Mouse (Mus musculus): ENCODE results near the gene Cbfa2t3. TPM values are rescaled to one million over a fixed set of nuclear protein-coding genes. Genes with fewer than 3 reads are reported as not detected.

Cbfa2t3 gene
- polyA plus RNA-seq, 1 experiment from 2014 or later: 12.2 TPM

DNA sequence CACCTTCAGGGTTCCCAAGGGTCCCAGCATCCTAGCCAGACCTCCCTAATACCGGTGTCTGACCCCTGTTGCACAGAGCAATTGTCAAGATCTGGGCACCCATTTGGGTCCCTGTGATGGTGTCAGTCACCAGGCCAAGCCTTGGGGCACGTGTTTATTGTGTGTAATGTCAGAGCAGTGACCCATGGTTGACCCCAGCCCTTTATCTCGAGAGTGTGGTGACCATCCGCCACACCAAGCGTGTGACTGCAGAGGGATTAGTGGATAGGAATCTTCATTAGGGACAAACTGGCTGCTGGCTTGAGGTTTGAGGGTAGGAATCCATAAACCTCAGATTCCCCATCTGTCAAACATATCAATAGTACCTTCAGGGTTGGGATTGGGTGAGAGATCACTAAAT, 29.5 kb downstream of the Cbfa2t3 start:
- peaks cover 49% of the 10 kb centered on the region for H3K4me1 ChIP-seq
- WGBS: 10% methylated on average over 5 of the region's 5 CpGs
- peaks cover 71% of the 10 kb centered on the region for H3K27me3 ChIP-seq

GRCm38 (mm10) chr8:122667854-122668253, 31.1 kb downstream of the Cbfa2t3 start:
- peaks cover 44% of the 10 kb centered on the region for H3K4me1 ChIP-seq
- no peak for ATAC-seq (ENCODE audit: low FRiP score)
- no peak overlapping the region for H3K4me3 ChIP-seq (replicated peaks)
- no peaks in the 10 kb centered on the region for H3K9me3 ChIP-seq
- H3K36me3 ChIP-seq (replicated peaks): no peaks in the 10 kb centered on the region
- H3K27ac ChIP-seq: no peak overlapping the region
- WGBS: 78% methylated on average over 11 of the region's 11 CpGs
- H3K27me3 ChIP-seq: peaks cover 56% of the 10 kb centered on the region
- no peak overlapping the region for H3K9ac ChIP-seq
- no peak overlapping the region for H3K4me2 ChIP-seq

More for the DNA sequence above, 29.5 kb downstream of the Cbfa2t3 start:
- no peak overlapping the region for H3K4me3 ChIP-seq (replicated peaks)
- no peak overlapping the region for H3K9ac ChIP-seq
- no peak overlapping the region for H3K4me2 ChIP-seq
- H3K9me3 ChIP-seq: no peaks in the 10 kb centered on the region
- ATAC-seq (ENCODE audit: low FRiP score): no peak
- no peaks in the 10 kb centered on the region for H3K36me3 ChIP-seq (replicated peaks)
- no peak overlapping the region for H3K27ac ChIP-seq

DNA sequence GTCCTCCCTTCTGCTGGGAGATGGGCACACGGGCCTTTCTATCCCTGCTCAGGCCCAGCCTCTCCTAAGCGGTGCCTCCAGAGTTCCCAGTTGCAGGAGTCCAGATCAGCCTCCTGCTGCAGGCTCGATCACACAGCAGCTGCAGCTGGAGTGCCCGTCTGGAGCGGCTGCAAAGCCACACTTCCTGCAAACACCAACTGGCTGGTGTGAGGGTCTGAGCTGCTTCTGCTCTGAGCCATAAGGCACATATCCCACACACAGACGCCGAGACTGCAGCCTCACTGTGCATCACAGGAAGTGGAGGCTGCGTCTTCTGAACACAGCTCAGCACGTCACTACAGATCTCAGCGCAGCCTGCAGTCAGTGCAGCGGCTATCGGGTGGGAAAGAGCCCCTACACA, 32.1 kb downstream of the Cbfa2t3 start:
- Histone ChIP-seq H3K27me3 (peaks cover 47% of the 10 kb centered on the region), H3K27ac (peak overlapping the region; percentile 37)
- 62% methylated on average over 12 of the region's 12 CpGs for WGBS

GRCm38 (mm10) chr8:122666338-122666764, 32.6 kb downstream of the Cbfa2t3 start:
- no peak for ATAC-seq (ENCODE audit: low FRiP score)
- Histone ChIP-seq H3K4me3 (replicated peaks) (no peak overlapping the region), H3K4me1 (peaks cover 49% of the 10 kb centered on the region), H3K27ac (peak overlapping the region; percentile 37), H3K27me3 (peaks cover 42% of the 10 kb centered on the region), H3K4me2 (0 out of 2 replicates have a peak overlapping the region, but pooled peaks have one; percentile 1), H3K9me3 (no peaks in the 10 kb centered on the region), H3K9ac (no peak overlapping the region), H3K36me3 (replicated peaks) (no peaks in the 10 kb centered on the region)
- 66% methylated on average over 9 of the region's 9 CpGs for WGBS

More for the DNA sequence above, 32.1 kb downstream of the Cbfa2t3 start:
- Histone ChIP-seq H3K36me3 (replicated peaks) (no peaks in the 10 kb centered on the region), H3K9ac (no peak overlapping the region), H3K9me3 (no peaks in the 10 kb centered on the region), H3K4me1 (peaks cover 44% of the 10 kb centered on the region), H3K4me2 (0 out of 2 replicates have a peak overlapping the region, but pooled peaks have one; percentile 1), H3K4me3 (replicated peaks) (no peak overlapping the region)
- ATAC-seq (ENCODE audit: low FRiP score): no peak

- Histone ChIP-seq H3K9me3 (no peaks in the 10 kb centered on the region), H3K27me3 (peaks cover 36% of the 10 kb centered on the region), H3K4me2 (0 out of 2 replicates have a peak overlapping the region, but pooled peaks have one; percentile 0), H3K4me1 (peaks cover 52% of the 10 kb centered on the region), H3K9ac (no peak overlapping the region), H3K4me3 (replicated peaks) (no peak overlapping the region), H3K36me3 (replicated peaks) (no peaks in the 10 kb centered on the region), H3K27ac (peak overlapping the region; percentile 51)
- 68% methylated on average over 12 of the region's 14 CpGs for WGBS
- peak; percentile 59; the same call in 1 of the 2 replicates for ATAC-seq (ENCODE audit: low FRiP score)
These were observed 33.1 kb downstream of the Cbfa2t3 start for GRCm38 (mm10) chr8:122665667-122666316.

GRCm38 (mm10) chr8:122665221-122665620, 33.7 kb downstream of the Cbfa2t3 start:
- peak; percentile 49; the same call in 1 of the 2 replicates for ATAC-seq (ENCODE audit: low FRiP score)
- Histone ChIP-seq H3K27me3 (peaks cover 31% of the 10 kb centered on the region), H3K9ac (no peak overlapping the region), H3K36me3 (replicated peaks) (no peaks in the 10 kb centered on the region), H3K4me1 (peaks cover 47% of the 10 kb centered on the region), H3K4me2 (no peak overlapping the region), H3K27ac (peak overlapping the region; percentile 60), H3K9me3 (no peaks in the 10 kb centered on the region), H3K4me3 (replicated peaks) (no peak overlapping the region)
- WGBS: 53% methylated on average over 8 of the region's 8 CpGs

GRCm38 (mm10) chr8:122663670-122664069, 35.2 kb downstream of the Cbfa2t3 start:
- Histone ChIP-seq H3K27me3 (peaks cover 16% of the 10 kb centered on the region; the same call in 1 of the 2 replicates), H3K36me3 (replicated peaks) (no peaks in the 10 kb centered on the region), H3K9ac (no peak overlapping the region), H3K4me3 (replicated peaks) (no peak overlapping the region), H3K4me1 (peaks cover 42% of the 10 kb centered on the region), H3K4me2 (no peak overlapping the region), H3K9me3 (no peaks in the 10 kb centered on the region), H3K27ac (no peak overlapping the region)
- 84% methylated on average over 5 of the region's 5 CpGs for WGBS
- ATAC-seq (ENCODE audit: low FRiP score): no peak

GRCm38 (mm10) chr8:122663106-122663505, 35.8 kb downstream of the Cbfa2t3 start:
- WGBS: 85% methylated on average over 3 of the region's 3 CpGs
- no peak overlapping the region for H3K9ac ChIP-seq
- no peak overlapping the region for H3K4me3 ChIP-seq (replicated peaks)
- peaks cover 11% of the 10 kb centered on the region; the same call in 1 of the 2 replicates for H3K27me3 ChIP-seq
- H3K9me3 ChIP-seq: no peaks in the 10 kb centered on the region
- no peaks in the 10 kb centered on the region for H3K36me3 ChIP-seq (replicated peaks)
- ATAC-seq (ENCODE audit: low FRiP score): no peak
- no peak overlapping the region for H3K4me2 ChIP-seq
- peaks cover 42% of the 10 kb centered on the region for H3K4me1 ChIP-seq
- H3K27ac ChIP-seq: no peak overlapping the region

DNA sequence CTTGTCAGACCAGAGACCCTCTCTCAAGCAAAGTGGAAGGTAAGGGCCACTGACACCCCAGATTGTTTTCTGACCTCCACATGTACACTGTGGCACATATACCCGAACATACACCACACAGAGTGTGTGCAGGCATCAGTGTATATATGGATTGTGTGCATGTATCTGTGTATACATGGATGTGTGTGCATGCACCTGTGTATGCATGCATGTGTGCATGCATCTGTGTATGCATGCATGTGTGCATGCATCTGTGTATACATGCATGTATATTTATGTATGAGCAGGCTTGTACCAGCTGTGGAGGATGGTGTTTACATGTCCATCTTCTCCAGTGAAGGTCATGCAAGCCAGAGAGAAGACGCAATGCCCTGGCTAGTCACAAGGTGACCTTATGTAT, 37.0 kb downstream of the Cbfa2t3 start:
- Histone ChIP-seq H3K4me2 (no peak overlapping the region), H3K4me1 (peaks cover 36% of the 10 kb centered on the region), H3K36me3 (replicated peaks) (no peaks in the 10 kb centered on the region), H3K4me3 (replicated peaks) (no peak overlapping the region), H3K9me3 (no peaks in the 10 kb centered on the region), H3K27me3 (no peaks in the 10 kb centered on the region), H3K27ac (no peak overlapping the region), H3K9ac (no peak overlapping the region)
- no peak for ATAC-seq (ENCODE audit: low FRiP score)
- 88% methylated on average over 2 of the region's 2 CpGs for WGBS

DNA sequence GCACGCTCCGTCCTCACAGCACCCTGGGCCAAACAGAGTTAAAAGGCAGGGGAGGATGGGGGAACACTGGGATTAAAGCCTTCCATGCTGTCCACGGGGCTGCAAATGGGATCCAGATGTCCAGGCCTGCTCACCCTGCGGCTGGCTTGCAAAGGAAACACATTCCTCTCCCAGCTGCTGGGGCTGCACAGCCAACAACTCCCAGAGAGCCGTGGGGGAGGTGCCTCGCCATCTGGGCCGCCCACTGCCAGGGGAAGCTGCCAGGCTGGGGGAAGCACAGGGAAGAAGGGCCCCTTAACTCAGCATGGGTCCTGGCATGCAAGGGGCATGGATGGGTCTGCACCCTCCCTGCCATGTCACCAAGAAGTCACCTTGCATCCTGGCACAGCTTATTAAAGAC, 37.8 kb downstream of the Cbfa2t3 start:
- no peaks in the 10 kb centered on the region for H3K27me3 ChIP-seq
- H3K4me2 ChIP-seq: no peak overlapping the region
- H3K4me1 ChIP-seq: peaks cover 29% of the 10 kb centered on the region
- H3K27ac ChIP-seq: no peak overlapping the region; the same call in 1 of the 2 replicates
- no peak overlapping the region for H3K4me3 ChIP-seq (replicated peaks)
- ATAC-seq (ENCODE audit: low FRiP score): no peak
- H3K9ac ChIP-seq: no peak overlapping the region
- no peaks in the 10 kb centered on the region for H3K36me3 ChIP-seq (replicated peaks)
- WGBS: 60% methylated on average over 7 of the region's 7 CpGs
- no peaks in the 10 kb centered on the region for H3K9me3 ChIP-seq

DNA sequence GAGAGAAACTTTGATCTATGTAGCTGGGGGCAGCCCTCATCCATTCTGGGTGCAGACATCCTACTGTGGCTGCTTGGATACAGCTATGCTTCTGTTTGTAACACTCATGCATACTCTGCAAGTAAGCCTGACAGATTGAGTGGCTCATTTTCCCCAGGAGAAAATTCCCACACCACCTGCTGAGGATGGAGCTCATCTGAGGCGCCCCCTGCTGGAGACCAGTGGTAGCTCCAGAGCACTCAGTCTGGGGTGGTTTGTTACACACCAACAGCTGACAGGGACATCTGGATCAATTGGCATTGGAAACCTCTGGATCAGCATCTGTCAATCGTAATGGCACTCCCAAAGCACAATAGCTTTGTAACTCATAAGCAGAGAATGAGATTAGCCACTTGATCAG, 38.9 kb downstream of the Cbfa2t3 start:
- Histone ChIP-seq H3K27me3 (no peaks in the 10 kb centered on the region), H3K9ac (no peak overlapping the region), H3K4me3 (replicated peaks) (no peak overlapping the region), H3K4me1 (peaks cover 19% of the 10 kb centered on the region), H3K4me2 (no peak overlapping the region), H3K27ac (no peak overlapping the region), H3K9me3 (no peaks in the 10 kb centered on the region), H3K36me3 (replicated peaks) (no peaks in the 10 kb centered on the region)
- no peak for ATAC-seq (ENCODE audit: low FRiP score)
- WGBS: 69% methylated on average over 2 of the region's 2 CpGs

- WGBS: 80% methylated on average over 9 of the region's 9 CpGs
- no peak for ATAC-seq (ENCODE audit: low FRiP score)
These were observed 40.1 kb downstream of the Cbfa2t3 start for GRCm38 (mm10) chr8:122658807-122659160.

More at GRCm38 (mm10) chr8:122658807-122659160, 40.1 kb downstream of the Cbfa2t3 start:
- peaks cover 18% of the 10 kb centered on the region for H3K4me1 ChIP-seq
- no peaks in the 10 kb centered on the region for H3K9me3 ChIP-seq
- H3K27ac ChIP-seq: no peak overlapping the region
- H3K27me3 ChIP-seq: no peaks in the 10 kb centered on the region
- H3K4me2 ChIP-seq: no peak overlapping the region
- H3K9ac ChIP-seq: no peak overlapping the region
- no peak overlapping the region for H3K4me3 ChIP-seq (replicated peaks)
- no peaks in the 10 kb centered on the region for H3K36me3 ChIP-seq (replicated peaks)
